Mouse (Mus musculus) A20 (cell line): Measurements from ENCODE around the gene Tanc1.

Experiments
- DNase-seq: peaks from one replicate; pipeline ENCODE4 v3.0.0-alpha.2; 2011; ENCODE audit warnings: low read depth, low spot score

Tanc1 gene

GRCm38 (mm10) chr2:59648444-59648843, 36.6 kb downstream of the Tanc1 start:
- no peak for DNase-seq

- DNase-seq, result no peak
Observed at GRCm38 (mm10) chr2:59651801-59652200, 40.0 kb downstream of the Tanc1 start.

GRCm38 (mm10) chr2:59652702-59653101, 40.9 kb downstream of the Tanc1 start:
- DNase-seq, result no peak

- no peak for DNase-seq
Observed at GRCm38 (mm10) chr2:59653306-59654165, 41.7 kb downstream of the Tanc1 start.

- no peak for DNase-seq
Observed at GRCm38 (mm10) chr2:59655471-59655870, 43.6 kb downstream of the Tanc1 start.

- no peak for DNase-seq
Observed at GRCm38 (mm10) chr2:59656680-59657079, 44.8 kb downstream of the Tanc1 start.

- no peak for DNase-seq
Observed at GRCm38 (mm10) chr2:59659686-59660085, 47.8 kb downstream of the Tanc1 start.

GRCm38 (mm10) chr2:59660891-59661805, 49.3 kb downstream of the Tanc1 start:
- DNase-seq, result no peak

GRCm38 (mm10) chr2:59664803-59665567, 53.1 kb downstream of the Tanc1 start:
- no peak for DNase-seq

GRCm38 (mm10) chr2:59666533-59666932, 54.7 kb downstream of the Tanc1 start:
- DNase-seq, result no peak

- no peak for DNase-seq
Observed at GRCm38 (mm10) chr2:59670087-59671060, 58.5 kb downstream of the Tanc1 start.

- no peak for DNase-seq
Observed at GRCm38 (mm10) chr2:59671671-59672070, 59.8 kb downstream of the Tanc1 start.

- DNase-seq, result no peak
Observed at GRCm38 (mm10) chr2:59672086-59672485, 60.2 kb downstream of the Tanc1 start.

- DNase-seq, result no peak
Observed at GRCm38 (mm10) chr2:59672686-59673085, 60.8 kb downstream of the Tanc1 start.

- no peak for DNase-seq
Observed at GRCm38 (mm10) chr2:59673351-59673750, 61.5 kb downstream of the Tanc1 start.

- no peak for DNase-seq
Observed at GRCm38 (mm10) chr2:59673877-59674276, 62.0 kb downstream of the Tanc1 start.

GRCm38 (mm10) chr2:59675270-59675995, 63.6 kb downstream of the Tanc1 start:
- no peak for DNase-seq

- DNase-seq, result no peak
Observed at GRCm38 (mm10) chr2:59676041-59676440, 64.2 kb downstream of the Tanc1 start.

GRCm38 (mm10) chr2:59676442-59676841, 64.6 kb downstream of the Tanc1 start:
- DNase-seq, result no peak
